Mouse (Mus musculus) mesoderm, embryonic 11.5 days (tissue): ENCODE measurements around the gene Sync.

ENCODE experiments used
- DNase-seq: peaks from one replicate; pipeline ENCODE4 v3.0.0-alpha.2; 2012; ENCODE audit warnings: low read depth, low spot score

Sync gene

DNA sequence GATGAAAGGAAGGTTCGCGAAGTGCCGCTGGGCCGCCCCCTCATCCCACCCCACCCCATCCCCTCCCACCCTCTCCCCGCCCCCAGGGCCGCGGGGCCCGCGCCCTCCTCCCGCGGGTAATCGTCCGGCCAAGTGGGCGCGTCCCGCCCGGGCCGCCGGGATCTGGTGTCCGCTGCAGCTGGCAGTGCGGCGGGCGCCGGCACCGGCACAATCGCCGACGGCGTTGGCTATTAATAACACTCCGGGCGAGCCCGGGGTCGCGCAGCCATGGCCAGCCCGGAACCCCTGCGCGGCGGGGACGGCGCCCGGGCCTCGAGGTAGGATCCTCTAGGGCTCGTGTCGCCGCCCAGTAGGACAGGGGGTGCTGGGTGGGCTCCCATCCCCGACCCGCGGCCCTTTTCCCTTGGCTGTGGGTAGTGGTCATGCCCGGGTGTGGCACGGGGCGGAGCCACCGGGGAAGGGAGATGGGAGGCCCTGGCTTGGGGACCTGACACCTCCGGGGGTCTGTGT is at the start of gene Sync:
Gene Sync (plus strand): TSS at position 146 of the 510 bp plus-strand sequence.
- DNase-seq = no peak

DNA sequence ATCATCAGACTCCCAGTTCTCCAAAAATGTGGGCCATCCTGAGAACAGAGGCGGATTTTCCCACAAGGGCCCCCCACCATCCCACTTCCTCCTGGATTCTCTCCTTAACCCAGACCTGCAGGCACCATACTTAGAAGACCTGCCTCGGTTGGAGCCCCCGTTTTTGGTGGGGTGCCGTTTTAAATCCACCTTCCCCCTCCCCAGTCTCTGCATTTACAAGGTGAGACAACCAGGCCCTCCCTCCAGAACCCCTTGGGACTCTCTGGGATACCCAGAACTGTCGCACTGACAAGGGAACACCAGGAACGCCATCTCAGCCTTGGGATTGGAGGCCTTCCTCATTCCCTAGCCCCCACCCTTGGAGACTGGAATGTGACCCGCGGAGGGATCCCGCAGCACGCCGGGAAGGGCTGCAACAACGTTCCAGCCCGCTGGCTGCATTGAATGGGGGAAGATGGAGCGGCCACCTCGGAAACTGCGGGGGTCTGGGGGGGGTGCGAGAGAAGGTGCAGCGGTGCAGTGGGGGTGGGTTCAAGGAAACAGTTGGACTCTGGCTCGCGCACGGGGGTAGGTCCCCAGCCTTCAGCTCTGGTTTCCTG is 49.5 kb upstream of the Sync start:
- DNase-seq = peak; percentile 74

DNA sequence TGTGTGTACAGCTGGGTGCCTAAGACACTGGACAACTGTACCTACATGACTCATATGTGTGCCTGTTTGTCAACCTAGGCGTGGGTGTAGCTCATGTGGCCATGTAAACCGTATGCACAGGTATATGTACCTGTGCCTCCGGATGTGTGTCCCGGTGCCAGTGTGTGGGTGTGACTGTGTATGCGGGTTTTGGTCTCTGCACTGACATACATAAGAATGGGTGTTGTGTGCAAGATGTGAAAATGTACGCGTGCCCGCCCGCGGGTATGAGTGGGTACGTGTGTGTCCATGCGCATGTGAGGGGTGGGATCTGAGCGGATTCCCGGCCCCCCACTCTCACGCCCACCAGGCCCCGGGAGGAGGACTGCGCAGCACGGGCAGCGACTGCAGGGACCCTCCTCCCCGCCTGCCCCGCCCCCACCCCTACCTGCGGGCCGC is 48.8 kb upstream of the Sync start:
- DNase-seq = no peak

DNA sequence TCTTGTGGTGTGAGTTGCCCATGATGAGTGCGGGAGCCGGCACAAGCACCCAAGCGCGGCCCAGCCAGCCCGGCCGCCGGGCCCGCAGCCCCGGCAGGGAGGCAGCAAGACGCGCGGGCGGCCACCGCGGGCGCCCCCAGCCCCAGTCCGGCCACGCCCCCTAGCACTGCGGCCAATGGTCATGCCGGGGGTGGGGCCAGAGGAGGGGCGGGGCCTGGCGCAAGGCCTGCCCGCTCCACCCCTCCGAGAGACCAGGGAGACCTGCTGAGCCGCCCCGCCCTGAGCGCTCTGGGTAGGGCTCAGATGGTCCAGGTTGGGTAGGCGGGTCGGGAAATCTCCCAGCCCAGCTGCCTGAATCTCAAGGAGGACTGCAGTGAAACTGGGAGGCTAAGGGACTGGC is 48.3 kb upstream of the Sync start:
- peak; percentile 85 for DNase-seq

DNA sequence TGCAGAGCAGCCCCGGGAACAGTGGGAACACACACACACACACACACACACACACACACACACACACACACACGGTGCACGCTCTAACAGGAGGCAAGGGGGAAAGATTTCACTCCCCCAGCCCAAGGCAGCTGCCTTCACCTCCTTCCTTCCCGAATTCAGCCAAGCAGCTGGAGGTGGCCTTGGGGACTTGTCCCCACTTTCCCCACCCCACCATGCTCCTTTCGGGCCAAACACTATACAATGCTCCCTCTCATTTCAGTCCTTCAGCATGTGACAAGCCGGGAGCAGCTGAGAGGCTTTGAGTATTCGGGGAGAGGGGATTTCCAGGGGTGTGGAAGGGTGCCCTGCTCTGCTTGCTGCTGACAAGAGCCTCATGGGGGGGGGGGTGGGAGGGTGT is 45.5 kb upstream of the Sync start:
- no peak for DNase-seq

DNA sequence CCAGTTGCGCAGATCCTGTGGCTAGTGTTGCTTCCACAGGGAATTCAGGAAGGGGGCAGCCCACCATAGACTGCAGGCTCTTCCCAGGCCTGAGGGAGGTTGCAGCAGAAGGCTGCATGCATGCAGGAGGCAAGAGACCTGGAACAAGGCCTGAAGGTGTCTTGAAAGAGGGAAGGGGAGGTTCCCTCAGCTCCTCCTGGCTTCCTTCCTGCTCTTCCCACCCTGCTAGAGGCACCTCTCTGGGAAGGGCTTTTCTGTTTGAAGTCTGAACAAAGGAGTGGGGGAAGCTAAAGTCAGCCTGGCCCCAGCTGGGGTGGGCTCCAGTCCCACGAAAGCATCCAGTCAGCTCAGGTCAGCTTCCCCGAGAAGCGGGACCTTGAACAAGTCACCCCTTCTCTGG is 45.1 kb upstream of the Sync start:
- no peak for DNase-seq

DNA sequence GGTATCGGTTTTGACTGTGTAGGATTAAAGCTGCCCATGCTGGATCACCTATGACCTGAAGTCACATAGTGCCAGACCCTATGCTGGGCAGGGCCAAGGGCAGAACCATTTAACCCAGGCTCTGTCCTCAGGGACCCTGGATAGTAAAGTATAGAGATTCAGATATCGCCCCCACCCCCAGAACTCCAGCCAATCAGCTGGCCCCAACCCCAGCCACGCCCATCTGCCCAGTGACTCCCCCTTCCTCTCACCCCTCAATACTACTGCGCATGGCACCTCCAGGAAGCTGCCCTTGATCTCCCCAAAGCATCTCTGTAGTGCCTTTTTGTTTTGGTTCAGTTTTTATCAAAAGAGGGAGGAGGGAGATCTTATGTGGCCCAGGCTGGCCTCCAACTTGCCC is 44.7 kb upstream of the Sync start:
- DNase-seq = no peak

DNA sequence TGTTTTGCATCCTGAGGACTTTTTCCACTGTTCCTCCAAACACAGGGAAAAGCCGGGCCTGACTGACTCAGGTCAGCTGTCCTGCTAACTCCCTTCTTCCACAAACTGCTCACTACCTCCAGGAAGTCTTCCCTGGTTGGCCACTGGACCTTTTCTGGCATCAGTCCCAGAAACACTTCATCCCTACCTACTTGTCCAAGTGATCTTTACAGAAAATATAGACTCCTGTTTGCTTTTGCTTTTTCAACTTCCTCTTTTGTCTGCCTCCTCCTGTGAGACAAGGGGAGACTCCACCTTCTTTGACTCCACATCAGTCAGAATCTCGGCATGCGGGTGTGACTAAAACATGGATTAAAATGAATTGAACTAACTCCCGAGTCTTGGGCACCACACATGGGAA is 42.6 kb upstream of the Sync start:
- no peak for DNase-seq

DNA sequence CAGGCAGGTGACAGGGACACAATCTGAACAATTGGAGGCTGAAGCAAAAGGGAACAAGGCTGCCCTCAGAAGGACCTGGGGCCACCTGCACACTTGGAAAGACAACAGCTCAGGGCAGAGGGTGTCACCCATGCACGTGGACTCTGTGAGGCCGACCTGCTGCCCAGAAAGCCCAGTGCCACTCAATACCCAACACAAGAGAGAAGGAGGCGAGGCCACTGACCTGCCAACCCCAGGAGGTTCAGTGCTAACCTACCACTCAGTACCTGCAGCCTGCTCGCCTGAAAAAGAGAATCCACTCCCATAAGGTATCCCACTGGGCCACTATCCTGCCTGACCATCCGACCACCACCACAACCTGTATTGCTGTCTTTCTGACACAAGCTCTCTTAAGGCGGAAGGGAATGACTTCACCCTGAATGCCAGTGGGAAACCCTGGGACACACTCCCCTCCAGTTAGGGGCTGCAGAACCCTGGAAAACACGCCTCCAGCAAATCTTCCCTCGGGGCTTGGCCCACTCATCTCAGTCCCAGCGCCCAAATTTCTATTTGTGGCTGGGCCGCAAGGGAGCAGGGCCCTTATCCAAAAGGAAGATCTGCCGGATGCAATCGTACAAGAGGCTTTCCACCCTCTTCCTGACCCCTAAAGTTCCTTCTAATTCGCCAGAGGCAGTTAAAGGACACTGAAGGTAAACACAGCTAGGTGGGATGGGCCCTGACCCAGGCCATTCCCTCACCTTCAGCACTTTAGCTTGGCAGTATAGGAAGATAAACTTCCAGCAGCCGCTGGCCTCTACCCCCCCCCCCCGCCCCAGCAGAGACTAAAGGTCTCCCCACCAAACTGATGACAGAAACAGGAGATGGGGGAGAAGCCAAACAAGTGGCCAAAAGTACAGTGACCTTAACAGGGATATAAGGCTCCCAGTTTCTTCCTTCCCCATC is 40.8 kb upstream of the Sync start:
- DNase-seq = no peak

DNA sequence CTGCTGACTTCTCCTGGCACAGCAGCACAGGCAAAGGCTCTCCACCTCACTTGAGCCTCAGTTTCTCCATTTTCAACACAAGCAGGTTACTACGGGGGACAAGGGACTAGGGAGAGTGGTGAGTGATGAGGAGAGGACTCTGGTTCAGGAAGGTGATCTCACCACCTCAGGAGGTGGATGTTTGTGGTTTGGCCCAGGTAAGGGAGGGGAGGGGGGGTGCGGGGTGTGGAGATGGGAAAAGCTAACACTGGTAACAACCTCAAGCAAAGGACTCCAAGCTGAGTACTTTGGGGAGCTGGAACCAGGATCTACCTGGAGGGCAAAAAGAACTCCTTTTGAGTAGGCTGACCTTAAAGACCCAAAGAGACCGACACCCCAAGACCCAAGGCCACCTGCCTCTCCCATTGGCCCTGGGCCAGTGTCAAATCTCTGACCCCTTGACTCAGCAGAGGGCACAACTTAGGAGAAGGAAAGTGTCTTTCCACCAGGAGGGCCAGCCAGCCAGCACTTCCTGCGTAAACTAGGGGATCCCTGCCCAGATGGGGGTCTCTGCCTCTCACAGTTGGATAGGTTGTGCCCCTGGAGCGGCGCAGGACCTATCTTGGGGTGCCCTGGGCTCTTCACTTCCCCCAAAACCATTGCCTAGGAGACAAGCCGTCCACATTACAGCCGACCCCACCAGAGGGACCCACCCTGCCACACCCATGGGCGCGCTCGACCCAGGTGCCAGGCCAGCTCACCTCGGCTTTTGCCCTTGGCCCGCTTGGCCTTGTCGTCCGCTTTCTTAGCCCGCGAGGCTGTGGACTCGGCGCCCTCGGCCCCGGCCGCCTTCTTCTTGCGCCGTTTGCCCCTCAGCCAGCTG is 39.8 kb upstream of the Sync start:
- no peak for DNase-seq

DNA sequence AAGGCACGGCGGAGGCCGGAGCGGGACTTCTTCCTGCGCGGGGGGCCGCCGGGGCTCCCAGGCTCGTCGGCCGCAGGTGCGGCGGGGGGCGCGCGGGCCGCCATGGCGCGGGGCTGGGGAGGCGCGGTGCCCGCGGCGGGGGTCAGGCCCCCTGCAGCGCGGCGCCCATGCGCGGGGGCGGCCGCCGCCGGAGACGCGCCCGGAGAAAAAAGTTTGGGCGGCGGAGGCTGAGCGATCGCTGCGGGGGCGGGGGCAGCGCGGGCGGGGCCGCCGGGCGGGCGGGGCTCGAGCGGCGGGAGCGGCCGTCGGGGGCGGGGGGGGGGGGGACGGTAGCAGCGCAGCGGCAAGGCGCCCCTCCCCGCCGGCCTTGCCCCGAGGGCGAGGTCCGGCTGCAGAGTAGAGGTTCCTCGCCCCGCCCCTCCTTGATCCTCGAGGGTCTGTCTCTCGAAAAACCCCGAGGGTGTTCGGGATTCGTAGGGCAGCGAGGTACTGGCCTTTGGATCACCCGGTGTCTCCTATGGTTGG is 39.1 kb upstream of the Sync start:
- DNase-seq = no peak

DNA sequence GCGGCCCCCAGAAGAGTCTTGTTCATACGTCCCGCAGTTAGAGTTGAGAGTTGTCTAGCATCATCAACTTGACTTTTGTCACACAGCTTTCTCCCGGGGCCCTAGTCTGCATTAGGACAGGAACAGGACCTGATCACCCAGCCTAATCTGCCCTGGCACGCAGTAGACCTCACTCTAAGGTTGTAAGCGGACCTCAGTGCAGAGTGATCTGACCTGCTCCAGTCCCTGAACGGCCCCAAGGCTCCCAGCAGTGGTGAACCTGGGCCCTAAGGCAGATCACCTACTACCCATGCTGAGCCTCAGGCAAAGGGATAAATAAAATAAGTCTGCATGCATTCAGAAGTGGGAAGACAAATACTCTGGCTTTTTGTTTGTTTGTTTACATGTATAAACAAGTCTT is 38.1 kb upstream of the Sync start:
- DNase-seq = no peak

DNA sequence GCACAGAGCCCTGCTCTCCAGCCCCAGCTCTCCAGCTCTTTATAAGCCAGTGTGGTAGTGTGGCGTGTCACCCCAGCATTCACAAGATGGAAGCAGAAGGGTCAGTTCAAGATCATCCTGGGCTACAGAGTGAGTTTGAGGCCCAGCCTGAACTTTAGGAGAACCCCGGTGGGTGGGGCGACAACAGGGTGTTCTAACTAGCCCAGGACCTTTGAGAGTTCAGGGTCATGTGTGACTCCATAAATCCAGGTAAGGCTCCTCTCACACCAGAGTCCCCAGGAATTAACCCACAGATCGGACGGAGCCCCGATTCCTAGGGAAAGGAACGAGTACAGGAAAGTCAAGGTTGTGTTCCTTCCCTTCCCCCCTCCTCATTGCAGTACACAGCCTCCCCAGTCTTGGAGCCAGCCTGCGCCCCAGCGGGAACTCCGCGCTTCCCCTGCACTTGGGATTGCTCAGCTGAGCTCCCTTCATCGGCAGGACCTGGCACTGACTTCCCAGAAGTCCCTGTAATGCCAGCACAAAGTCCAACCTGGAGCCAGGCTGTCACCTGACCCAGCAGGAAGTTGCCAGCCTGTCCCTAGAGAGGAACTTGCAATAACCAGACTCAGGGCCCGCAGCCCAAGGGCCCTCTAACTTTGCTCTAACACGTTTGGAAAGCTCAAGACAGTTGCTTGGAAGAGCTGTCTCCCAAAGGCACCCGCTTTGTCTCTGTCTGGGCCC is 36.5 kb upstream of the Sync start:
- no peak for DNase-seq

DNA sequence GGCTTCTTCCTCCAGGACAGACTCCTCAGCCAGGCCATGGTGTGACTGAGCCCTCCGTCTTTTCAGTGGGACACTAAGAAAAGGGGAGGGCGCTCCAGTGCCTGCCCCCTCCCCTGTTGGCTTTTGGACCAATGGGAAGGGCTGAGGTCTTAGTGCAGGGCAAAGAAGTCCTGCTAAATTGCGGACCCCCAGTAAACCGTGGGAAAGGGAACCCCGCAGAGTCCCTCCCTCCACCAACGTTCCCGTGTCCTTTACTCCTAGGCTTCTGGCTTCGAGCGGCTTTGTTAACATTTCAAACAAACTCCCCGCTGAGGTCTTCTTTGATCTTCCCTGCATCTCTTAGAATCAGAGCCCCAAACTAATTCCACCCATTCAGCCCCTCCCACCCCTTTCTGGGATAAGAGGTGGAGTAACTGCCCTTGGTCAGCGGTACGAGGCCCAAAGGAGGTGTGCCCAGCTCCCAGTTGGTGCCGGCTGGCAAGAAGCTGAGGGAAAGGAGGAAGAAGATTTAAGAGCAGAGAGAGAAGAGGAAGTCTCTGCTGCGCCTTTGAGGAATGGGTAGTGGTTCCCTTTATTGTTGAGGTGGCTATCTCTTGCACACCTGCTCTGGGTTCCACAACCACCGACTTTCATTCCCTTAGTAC is 35.8 kb upstream of the Sync start:
- DNase-seq = peak; percentile 56

DNA sequence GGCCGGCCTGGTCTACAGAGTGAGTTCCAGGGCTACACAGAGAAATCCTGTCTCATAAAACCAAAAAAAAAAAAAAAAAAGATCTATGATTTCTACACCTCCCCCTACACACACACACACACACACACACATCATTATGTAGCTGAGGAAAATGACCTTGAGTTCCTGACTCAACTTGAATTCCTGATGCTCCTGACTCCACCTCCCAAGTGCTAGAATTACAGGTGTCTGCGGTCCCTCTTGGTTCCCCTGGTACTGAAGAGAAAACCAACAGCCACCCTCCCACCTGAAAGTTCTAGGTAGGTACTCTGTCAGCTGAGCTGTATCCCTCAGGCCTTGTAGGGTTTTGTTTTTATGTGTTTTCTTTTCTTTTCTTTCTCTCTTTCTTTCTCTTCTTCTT is 34.9 kb upstream of the Sync start:
- no peak for DNase-seq

DNA sequence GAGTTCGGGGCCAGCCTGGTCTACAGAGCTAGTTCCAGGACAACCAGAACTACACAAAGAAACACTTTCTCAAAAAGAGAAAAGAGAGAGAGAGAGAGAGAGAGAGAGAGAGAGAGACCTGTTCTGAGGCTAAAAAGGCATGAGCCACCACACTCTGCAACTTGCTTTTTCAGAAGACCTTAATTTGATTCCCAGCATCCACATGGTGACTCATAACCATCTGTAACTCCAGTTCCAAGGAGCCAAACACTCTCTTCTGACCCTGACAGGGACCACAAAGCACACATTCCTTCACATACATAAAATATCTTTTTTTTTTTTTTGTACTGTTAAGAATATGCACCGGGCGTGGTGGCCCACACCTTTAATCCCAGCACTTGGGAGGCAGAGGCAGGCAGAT is 32.8 kb upstream of the Sync start:
- no peak for DNase-seq

DNA sequence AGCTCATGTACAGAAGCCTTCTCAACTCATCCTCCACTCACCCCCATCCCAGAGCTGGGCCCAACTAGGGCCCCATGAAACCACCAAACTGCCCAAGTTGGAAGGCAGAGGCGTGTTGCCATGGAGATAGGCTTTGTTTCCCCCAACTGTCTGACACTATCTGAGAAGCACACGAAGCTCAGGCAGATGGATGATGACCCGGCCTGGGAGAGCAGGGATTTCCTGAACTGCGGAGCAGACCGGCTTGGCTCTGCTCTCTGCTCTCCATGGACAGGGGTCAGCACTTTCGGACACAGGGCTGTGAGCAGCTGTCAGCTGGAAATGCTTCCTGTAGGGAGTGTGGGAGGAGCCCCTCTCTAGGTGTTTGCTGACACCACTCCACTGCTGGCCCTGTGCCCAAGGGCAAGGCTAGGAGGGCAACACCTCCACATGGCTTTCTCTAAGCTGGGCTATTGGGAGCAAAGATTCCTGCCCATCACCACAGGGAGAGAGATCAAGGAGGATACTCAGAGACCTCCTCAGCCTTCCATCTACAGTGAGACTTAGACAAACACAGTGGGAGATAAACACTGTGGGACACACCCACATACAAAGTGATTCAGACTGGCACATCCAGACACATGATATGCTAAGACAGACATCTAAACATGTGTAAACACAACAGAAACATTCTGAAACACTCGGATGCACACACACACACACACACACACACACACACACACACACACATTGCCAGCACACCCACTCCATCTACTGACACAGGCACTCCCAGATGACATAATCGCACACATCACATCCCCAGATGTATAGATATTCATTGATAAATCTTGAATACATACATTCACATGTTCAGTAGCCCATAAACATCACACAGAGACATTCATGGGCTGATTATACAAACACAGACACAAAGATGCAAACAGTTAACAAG is 30.7 kb upstream of the Sync start:
- peak; percentile 59 for DNase-seq

DNA sequence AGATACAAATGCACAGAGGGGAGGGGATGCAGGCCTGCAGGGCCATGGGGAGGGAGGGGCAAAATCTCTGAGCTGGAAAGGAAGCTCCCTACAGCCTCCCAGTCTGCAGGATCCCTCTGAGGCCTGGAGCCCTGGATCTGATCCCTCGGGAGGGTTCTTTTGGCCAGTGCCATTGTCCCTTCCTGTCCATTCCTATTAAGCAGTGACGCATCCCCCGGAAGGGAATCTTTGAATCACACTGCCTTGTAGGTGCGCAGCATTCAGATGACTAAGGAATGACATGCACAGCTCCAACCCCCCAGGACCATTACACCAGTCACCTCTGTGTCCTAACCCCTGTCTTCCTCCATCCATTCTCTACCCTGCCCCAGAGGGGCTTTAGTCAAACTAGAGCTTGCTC is 28.3 kb upstream of the Sync start:
- DNase-seq = no peak

DNA sequence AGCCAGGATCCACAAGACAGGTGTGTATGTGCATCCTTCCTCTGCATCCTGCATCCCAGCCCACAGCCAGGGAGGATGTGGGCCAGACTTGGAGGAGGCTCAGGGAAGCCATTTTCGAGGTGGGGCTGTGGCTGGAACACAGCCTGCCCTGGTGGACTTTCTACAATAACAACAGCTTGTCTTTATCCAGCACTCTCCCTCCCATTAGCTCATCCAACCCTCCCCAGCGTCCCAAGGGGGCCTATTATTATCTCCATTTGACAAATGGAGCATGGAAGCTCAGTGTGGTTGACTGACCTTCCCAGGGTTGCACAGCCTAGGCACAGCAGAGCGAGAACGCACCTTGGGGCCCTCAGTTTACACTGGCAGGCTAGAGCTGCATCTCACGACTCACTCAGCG is 26.7 kb upstream of the Sync start:
- DNase-seq = no peak

DNA sequence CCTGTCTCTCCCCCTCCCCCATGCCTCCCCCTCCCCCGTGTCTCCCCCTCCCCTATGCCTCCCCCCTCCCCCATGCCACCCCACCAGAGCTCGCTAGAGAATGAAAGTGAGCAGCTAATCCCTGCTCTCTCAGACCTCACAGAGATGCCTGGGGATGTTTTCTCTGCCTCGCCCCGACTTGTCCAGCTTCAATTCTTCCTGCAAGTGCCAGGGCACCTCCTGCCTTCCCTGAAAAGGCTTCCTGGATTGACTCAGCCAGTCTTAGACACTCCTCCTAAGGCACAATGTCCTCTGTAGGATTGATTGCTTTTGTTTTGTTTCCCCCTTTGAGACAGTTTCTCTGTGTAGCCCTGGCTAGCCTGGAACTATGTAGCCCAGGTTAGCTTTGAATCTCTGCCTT is 26.2 kb upstream of the Sync start, which contains the start of gene C77080:
Gene C77080 (minus strand): TSS at position 209 of the 400 bp plus-strand sequence.
- no peak for DNase-seq
